Mouse (Mus musculus): ENCODE data around the gene Wwtr1. TPM values are rescaled to one million over a fixed set of nuclear protein-coding genes. Genes with fewer than 3 reads are reported as not detected.

The Wwtr1 gene
- polyA plus RNA-seq, 1 experiment from 2014 or later = 30.9 TPM

- Histone ChIP-seq H3K27me3 (replicated peaks; ENCODE audit: control insufficient read depth, insufficient read depth, low read length) (no peaks in the 10 kb centered on the region), H3K36me3 (ENCODE audit: control insufficient read depth, insufficient read depth, low read length) (no peaks in the 10 kb centered on the region), H3K27ac (replicated peaks; ENCODE audit: low read depth, low read length) (no peak overlapping the region), H3K4me1 (ENCODE audit: control insufficient read depth, insufficient read depth, low read length) (no peaks in the 10 kb centered on the region), H3K4me2 (ENCODE audit: low read depth, low read length) (no peak overlapping the region), H3K4me3 (ENCODE audit: low read depth, low read length) (no peak overlapping the region), H3K9ac (ENCODE audit: low read depth, low read length) (no peak overlapping the region), H3K9me3 (ENCODE audit: control insufficient read depth, low read length) (no peaks in the 10 kb centered on the region)
- DNase-seq (ENCODE audit: low spot score) = no peak
- no peak for ATAC-seq (ENCODE audit: low read depth)
These were observed 19.8 kb upstream of the Wwtr1 start for GRCm38 (mm10) chr3:57595506-57595905.

GRCm38 (mm10) chr3:57585967-57586366, 10.3 kb upstream of the Wwtr1 start:
- Histone ChIP-seq H3K9me3 (ENCODE audit: control insufficient read depth, low read length) (no peaks in the 10 kb centered on the region), H3K4me1 (ENCODE audit: control insufficient read depth, insufficient read depth, low read length) (no peaks in the 10 kb centered on the region), H3K9ac (ENCODE audit: low read depth, low read length) (no peak overlapping the region), H3K27me3 (replicated peaks; ENCODE audit: control insufficient read depth, insufficient read depth, low read length) (no peaks in the 10 kb centered on the region), H3K4me2 (ENCODE audit: low read depth, low read length) (no peak overlapping the region), H3K27ac (replicated peaks; ENCODE audit: low read depth, low read length) (no peak overlapping the region), H3K4me3 (ENCODE audit: low read depth, low read length) (no peak overlapping the region), H3K36me3 (ENCODE audit: control insufficient read depth, insufficient read depth, low read length) (no peaks in the 10 kb centered on the region)
- no peak for ATAC-seq (ENCODE audit: low read depth)
- no peak for DNase-seq (ENCODE audit: low spot score)
- 74% methylated on average over 6 of the region's 6 CpGs for WGBS

GRCm38 (mm10) chr3:57583533-57583932, 7.8 kb upstream of the Wwtr1 start:
- DNase-seq (ENCODE audit: low spot score) (no peak), ATAC-seq (ENCODE audit: low read depth) (no peak)

GRCm38 (mm10) chr3:57580426-57581195, 4.9 kb upstream of the Wwtr1 start:
- H3K27me3 ChIP-seq (replicated peaks; ENCODE audit: control insufficient read depth, insufficient read depth, low read length) = no peaks in the 10 kb centered on the region
- no peak overlapping the region for H3K27ac ChIP-seq (replicated peaks; ENCODE audit: low read depth, low read length)
- WGBS = 91% methylated on average over 10 of the region's 10 CpGs
- H3K9ac ChIP-seq (ENCODE audit: low read depth, low read length) = no peak overlapping the region
- H3K4me3 ChIP-seq (ENCODE audit: low read depth, low read length) = no peak overlapping the region
- no peaks in the 10 kb centered on the region for H3K9me3 ChIP-seq (ENCODE audit: control insufficient read depth, low read length)
- H3K4me2 ChIP-seq (ENCODE audit: low read depth, low read length) = no peak overlapping the region
- DNase-seq (ENCODE audit: low spot score) (no peak), ATAC-seq (ENCODE audit: low read depth) (no peak)
- H3K4me1 ChIP-seq (ENCODE audit: control insufficient read depth, insufficient read depth, low read length) = 0 out of 2 replicates have a peak, but pooled peaks cover 4% of the 10 kb centered on the region
- no peaks in the 10 kb centered on the region for H3K36me3 ChIP-seq (ENCODE audit: control insufficient read depth, insufficient read depth, low read length)

More at GRCm38 (mm10) chr3:57583533-57583932, 7.8 kb upstream of the Wwtr1 start:
- no peaks in the 10 kb centered on the region for H3K9me3 ChIP-seq (ENCODE audit: control insufficient read depth, low read length)
- no peaks in the 10 kb centered on the region for H3K36me3 ChIP-seq (ENCODE audit: control insufficient read depth, insufficient read depth, low read length)
- no peak overlapping the region for H3K4me3 ChIP-seq (ENCODE audit: low read depth, low read length)
- no peak overlapping the region for H3K9ac ChIP-seq (ENCODE audit: low read depth, low read length)
- no peaks in the 10 kb centered on the region for H3K27me3 ChIP-seq (replicated peaks; ENCODE audit: control insufficient read depth, insufficient read depth, low read length)
- no peaks in the 10 kb centered on the region for H3K4me1 ChIP-seq (ENCODE audit: control insufficient read depth, insufficient read depth, low read length)
- H3K27ac ChIP-seq (replicated peaks; ENCODE audit: low read depth, low read length) = no peak overlapping the region
- WGBS = 64% methylated on average over 4 of the region's 4 CpGs
- H3K4me2 ChIP-seq (ENCODE audit: low read depth, low read length) = no peak overlapping the region

- H3K27me3 ChIP-seq (replicated peaks; ENCODE audit: control insufficient read depth, insufficient read depth, low read length) = no peaks in the 10 kb centered on the region
- peak overlapping the region; percentile 83 for H3K4me3 ChIP-seq (ENCODE audit: low read depth, low read length)
- H3K36me3 ChIP-seq (ENCODE audit: control insufficient read depth, insufficient read depth, low read length) = no peaks in the 10 kb centered on the region
- H3K9me3 ChIP-seq (ENCODE audit: control insufficient read depth, low read length) = no peaks in the 10 kb centered on the region
- under 1% methylated on average over 32 of the region's 35 CpGs for WGBS
- peak overlapping the region; percentile 95 for H3K27ac ChIP-seq (replicated peaks; ENCODE audit: low read depth, low read length)
- H3K4me1 ChIP-seq (ENCODE audit: control insufficient read depth, insufficient read depth, low read length) = peaks cover 22% of the 10 kb centered on the region
- ATAC-seq (ENCODE audit: low read depth) = peak; percentile 59
- DNase-seq (ENCODE audit: low spot score) = peak; percentile 81
- peak overlapping the region; percentile 84 for H3K4me2 ChIP-seq (ENCODE audit: low read depth, low read length)
- H3K9ac ChIP-seq (ENCODE audit: low read depth, low read length) = peak overlapping the region; percentile 85
These were observed 530 bp upstream of the Wwtr1 start for GRCm38 (mm10) chr3:57576056-57576824.

- peaks cover 22% of the 10 kb centered on the region for H3K4me1 ChIP-seq (ENCODE audit: control insufficient read depth, insufficient read depth, low read length)
- H3K4me2 ChIP-seq (ENCODE audit: low read depth, low read length) = peak overlapping the region; percentile 84
- no peaks in the 10 kb centered on the region for H3K9me3 ChIP-seq (ENCODE audit: control insufficient read depth, low read length)
- peak overlapping the region; percentile 85 for H3K9ac ChIP-seq (ENCODE audit: low read depth, low read length)
- ATAC-seq (ENCODE audit: low read depth) = peak; percentile 42
- peak; percentile 67 for DNase-seq (ENCODE audit: low spot score)
- H3K4me3 ChIP-seq (ENCODE audit: low read depth, low read length) = peak overlapping the region; percentile 83
- H3K27ac ChIP-seq (replicated peaks; ENCODE audit: low read depth, low read length) = peak overlapping the region; percentile 95
- under 1% methylated on average over 30 of the region's 59 CpGs for WGBS
- no peaks in the 10 kb centered on the region for H3K27me3 ChIP-seq (replicated peaks; ENCODE audit: control insufficient read depth, insufficient read depth, low read length)
- H3K36me3 ChIP-seq (ENCODE audit: control insufficient read depth, insufficient read depth, low read length) = peaks cover 11% of the 10 kb centered on the region
These were observed 638 bp downstream of the Wwtr1 start for GRCm38 (mm10) chr3:57574885-57575659.

- no peak for ATAC-seq (ENCODE audit: low read depth)
- peaks cover 22% of the 10 kb centered on the region for H3K4me1 ChIP-seq (ENCODE audit: control insufficient read depth, insufficient read depth, low read length)
These were observed 1.7 kb downstream of the Wwtr1 start for GRCm38 (mm10) chr3:57573898-57574570.

More at GRCm38 (mm10) chr3:57573898-57574570, 1.7 kb downstream of the Wwtr1 start:
- H3K4me3 ChIP-seq (ENCODE audit: low read depth, low read length) = peak overlapping the region; percentile 83
- H3K9ac ChIP-seq (ENCODE audit: low read depth, low read length) = peak overlapping the region; percentile 85
- peak overlapping the region; percentile 95; the same call in 1 of the 2 replicates for H3K27ac ChIP-seq (replicated peaks; ENCODE audit: low read depth, low read length)
- peak overlapping the region; percentile 84 for H3K4me2 ChIP-seq (ENCODE audit: low read depth, low read length)
- H3K36me3 ChIP-seq (ENCODE audit: control insufficient read depth, insufficient read depth, low read length) = peaks cover 20% of the 10 kb centered on the region
- 0 out of 2 replicates have a peak, but pooled peaks cover 4% of the 10 kb centered on the region for H3K9me3 ChIP-seq (ENCODE audit: control insufficient read depth, low read length)
- no peaks in the 10 kb centered on the region for H3K27me3 ChIP-seq (replicated peaks; ENCODE audit: control insufficient read depth, insufficient read depth, low read length)
- 22% methylated on average over 14 of the region's 14 CpGs for WGBS
- peak; percentile 73 for DNase-seq (ENCODE audit: low spot score)
